Mouse (Mus musculus): Measurements from ENCODE around the gene Mreg.
A peak's percentile ranks its signal among the peaks of the same experiment; 100 is the strongest.
"Not testable (repeated sequence)": the region's sequence is repeated elsewhere in the genome, so short reads cannot be mapped to it uniquely, and the experiment has no call there.

Gene Mreg

DNA sequence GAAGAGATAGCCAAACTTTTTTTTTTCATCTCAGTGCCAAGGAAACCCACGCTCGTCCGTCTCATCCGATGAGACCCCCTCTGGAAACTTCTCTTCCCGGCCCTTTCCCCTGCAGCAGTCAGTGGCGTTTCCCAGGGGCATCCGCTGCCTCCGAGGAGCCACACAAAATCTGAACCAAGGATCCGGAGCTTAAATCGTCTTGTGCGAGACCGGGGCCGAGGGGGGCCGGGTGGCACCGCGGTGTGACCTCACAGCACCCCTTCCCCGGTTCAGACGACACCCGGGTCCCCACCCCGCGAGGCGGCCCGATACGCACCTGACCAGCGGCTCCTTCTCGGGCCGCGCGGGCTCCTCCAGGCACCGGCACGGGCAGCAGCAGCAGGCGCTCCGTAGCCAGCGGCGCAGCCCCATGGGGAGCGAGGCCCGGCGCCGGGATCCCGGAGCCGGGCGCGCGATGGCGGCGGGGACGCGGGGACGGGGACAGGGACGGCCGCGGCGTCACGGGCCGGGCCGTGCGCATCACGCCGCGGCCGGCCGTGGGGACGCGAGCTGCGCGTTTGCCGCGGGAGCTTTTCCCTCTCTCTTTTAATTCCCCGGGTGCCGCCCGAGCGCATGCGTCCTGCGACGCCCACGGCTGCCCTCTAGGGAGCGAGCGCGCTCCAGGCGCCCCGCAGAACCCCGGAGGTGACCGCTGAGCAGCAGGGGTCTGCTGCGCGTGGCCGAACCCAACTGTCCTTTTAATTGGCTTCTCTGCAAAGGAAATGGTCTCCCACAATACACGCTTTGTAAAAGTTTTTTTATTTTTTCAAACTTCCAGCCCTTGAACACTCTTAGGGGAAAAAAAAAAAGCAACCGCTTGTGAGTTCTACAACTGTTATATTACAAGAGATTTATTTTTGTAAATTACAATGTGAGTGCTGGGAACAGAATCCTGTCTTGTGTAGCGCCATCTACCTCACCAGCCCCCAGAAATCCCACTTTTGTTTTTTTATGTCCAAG lies at the start of gene Mreg:
Gene Mreg (minus strand): TSS at position 607 of the 999 bp plus-strand sequence.
- peak; percentile 43 for DNase-seq (ENCODE audit: low spot score)

DNA sequence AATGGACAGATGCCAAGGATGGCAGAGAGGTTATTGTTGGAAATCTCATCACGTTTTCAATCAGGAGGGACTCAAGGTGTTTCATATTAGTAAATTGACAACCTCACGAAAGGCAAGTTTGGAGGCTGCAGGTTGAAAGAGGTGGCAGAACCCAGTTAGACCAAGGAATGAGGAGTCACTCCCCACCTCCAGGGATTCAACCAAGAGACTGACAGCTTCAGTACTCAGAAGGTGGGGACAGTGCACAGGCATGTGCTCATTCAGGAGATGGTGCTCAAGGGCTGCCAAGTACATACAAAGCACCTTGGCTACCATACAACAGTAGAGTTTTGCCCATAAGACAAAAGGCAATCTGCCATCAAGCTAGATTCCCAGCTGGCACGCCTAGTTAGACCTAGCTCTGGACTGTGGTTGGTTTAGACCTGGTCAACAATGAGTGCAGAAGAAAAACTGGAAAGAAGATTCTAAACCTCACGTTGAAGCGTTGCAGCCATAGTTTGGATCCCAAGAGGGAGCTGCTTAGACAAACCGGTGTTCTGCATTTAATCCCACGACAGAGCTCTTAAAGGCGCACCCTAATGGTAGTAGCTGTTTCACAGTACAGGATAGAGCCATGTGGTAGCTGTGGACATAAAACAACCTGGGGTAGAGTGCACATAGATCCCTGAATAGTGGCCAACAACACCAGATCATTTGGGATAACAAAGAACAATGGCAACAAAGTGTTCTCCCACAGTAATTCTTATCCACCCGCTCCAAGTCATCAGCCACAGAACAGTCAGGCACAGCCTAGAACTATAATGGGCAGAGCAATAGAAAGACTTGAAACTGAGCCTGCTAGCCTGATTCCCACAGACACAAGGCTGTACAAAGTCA lies 44.5 kb upstream of the Mreg start:
- DNase-seq (ENCODE audit: low spot score): no peak

DNA sequence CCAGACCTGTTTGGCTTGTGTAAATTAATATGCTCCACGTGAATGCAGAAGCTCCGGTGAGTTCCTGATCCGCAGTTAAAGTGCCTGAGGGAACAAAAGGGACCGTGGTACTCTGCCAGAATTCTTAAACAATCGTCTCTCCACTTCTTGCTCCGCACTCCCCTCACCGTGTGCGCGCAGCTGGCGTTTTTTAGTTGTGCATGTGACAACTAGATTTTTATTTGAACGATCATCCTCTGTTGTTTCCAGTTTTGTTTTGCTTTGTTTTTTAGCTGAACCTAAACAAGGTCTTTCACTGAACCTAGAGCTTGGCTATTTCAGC lies 43.7 kb upstream of the Mreg start:
- DNase-seq (ENCODE audit: low spot score): no peak

DNA sequence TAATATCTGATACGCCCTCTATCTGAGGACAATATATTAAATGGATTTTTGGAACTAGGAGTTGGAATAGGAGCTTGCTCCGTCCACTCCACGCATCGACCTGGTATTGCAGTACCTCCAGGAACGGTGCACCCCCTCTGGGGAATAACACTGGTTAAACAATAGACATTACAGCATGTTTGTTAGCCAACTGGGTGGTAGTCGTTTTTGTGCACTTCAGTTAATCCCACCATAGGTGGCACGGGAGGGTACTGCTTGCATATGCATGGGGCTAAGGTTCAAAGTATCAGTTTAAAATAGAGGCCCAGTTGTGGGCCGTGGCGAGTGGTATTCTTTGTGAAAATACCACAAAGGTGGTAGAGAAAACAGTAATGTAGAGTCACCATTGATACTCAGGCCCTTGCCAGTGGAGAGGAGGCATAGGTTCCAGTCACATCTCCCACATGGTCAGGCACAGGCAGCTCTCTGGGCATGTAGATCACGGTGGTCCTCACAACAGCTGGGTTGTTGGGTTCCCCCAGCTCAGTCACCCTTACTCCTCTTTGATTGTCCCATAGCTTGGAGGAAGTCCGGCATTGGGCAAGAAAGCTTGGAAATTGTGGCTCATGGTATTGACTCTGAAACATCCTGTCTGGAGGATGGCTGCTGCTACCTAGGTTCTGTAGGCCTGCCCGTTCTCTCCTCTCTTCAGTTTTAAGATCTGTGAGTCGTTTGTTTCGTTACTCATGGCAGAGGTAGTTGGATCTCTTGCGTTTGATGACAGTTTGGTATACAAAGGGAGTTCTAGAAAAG lies 43.2 kb upstream of the Mreg start:
- DNase-seq (ENCODE audit: low spot score): peak; percentile 61

DNA sequence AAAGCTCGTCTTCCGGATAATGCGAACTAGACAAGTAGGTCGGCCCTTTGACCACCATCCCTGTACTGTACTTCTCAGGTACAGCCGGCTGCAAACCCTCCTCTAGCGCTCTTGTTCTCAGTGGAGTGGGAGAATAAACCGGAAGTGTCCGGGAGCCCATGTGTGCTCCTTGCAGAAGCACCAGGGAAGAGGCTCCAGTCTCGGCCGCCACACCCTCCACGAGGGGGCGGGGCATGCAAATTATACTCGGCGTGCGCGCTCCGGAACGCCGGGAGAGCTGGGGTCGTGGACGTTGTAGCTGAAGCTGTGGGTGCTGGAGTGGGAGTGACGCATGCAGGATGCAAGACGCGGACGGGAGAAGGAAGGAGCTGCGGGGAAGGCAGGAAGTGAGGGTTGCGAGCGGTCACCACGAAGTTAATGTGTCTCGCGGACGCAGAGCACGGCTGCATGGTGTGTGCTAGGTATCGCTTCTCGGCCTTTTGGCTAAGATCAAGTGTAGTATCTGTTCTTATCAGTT lies 42.5 kb upstream of the Mreg start:
- peak; percentile 88 for DNase-seq (ENCODE audit: low spot score)

DNA sequence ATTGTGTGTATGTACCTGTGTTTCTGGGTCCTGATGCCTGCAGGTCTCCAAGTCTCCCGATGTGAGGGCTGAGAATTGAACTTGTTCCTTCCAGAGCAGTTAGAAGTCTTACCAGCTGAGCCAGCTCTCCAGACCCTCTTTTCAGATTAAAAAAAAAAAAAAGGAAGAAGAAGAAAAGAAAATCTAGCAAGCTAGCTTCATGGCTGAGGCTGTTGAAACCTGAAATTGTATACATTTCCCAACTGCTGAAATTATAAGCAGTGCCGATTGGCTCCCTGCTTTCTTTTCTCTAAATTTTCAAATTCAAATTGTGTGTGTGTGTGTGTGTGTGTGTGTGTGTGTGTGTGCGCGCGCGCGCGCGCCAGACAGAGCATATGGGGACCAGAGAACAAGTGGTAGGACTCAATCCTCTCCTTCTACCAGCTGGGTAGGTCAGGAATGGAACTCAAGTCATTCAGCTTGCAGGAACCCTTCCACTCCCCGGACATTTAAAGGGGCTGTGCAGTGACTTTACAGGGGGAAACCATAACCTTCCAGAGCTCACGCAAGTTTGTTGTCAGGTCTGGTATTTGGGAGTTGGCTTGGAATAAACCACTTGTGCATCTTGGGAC lies 41.9 kb upstream of the Mreg start:
- DNase-seq (ENCODE audit: low spot score): no peak

DNA sequence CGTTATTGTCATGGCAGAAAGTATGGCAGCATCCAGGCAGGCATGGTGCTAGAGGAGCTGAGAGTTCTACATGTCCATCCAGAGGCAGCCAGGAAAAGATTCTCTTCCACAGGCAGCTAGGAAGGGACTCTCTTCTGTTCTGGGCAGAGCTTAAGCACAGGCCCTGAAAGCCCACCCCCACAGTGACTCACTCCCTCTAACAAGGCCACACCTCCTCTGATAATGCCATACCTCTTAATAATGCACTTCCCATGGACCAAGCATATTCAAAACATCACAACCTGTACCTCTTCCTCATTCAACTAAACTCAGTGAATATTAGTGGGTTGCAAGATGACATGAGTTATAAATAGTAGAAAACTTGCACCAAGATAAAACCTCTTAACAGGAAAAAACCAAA lies 39.7 kb upstream of the Mreg start:
- DNase-seq (ENCODE audit: low spot score): no peak

DNA sequence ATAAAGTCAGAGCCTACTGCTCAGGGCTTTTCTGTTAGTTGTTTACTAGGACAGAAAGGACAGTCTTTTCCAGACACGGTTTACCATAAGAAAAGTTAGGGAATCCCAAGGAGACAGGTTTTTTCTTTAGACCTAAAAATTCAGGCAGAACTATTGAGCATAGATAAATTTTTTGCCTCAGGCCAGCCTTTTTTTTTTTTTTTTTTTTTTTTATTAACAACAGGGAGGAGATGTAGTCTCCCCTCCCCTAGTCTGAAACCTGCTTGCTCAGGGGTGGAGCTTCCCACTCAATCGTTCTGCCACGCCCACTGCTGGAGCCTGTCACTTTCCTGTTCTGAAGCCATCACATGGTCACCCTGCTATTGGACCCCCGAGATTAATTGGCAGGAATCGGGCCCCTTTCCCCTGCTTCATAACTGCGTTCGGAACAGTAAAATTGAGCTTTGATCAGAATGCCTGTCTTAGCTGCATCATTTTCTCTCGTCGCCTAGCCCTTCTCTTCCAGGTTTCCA lies 36.2 kb upstream of the Mreg start:
- not testable (repeated sequence) for DNase-seq (ENCODE audit: low spot score)

DNA sequence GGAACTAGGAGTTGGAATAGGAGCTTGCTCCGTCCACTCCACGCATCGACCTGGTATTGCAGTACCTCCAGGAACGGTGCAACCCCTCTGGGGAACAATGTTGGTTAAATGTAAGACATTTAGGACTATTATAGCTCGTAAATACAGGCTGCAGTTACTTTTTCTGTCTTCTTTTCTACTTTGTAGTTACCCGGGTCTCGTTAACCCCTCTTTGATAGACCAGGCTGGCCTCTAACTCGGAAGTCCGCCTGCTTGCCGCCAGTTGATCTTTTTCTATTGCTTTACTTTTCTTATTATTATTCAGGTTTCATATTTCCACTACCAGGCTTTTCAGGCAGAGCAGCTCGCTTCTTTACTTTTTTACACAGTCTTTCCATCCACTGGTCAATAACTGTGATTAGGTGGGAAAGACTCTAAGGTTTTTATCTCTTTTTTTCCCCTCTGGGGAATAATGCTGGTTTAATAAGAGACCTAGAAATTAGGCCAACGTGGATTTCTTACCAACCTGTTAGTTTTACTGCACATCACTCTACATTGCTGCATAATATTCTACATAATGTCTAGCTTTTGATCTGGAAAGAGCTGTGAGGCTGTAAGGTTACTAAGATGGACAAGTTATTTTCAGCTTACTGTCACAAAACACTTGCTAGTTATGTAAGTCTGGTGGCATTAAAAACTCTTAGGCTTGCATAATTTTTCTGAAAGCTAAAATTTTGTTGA lies 32.4 kb upstream of the Mreg start:
- DNase-seq (ENCODE audit: low spot score): no peak

DNA sequence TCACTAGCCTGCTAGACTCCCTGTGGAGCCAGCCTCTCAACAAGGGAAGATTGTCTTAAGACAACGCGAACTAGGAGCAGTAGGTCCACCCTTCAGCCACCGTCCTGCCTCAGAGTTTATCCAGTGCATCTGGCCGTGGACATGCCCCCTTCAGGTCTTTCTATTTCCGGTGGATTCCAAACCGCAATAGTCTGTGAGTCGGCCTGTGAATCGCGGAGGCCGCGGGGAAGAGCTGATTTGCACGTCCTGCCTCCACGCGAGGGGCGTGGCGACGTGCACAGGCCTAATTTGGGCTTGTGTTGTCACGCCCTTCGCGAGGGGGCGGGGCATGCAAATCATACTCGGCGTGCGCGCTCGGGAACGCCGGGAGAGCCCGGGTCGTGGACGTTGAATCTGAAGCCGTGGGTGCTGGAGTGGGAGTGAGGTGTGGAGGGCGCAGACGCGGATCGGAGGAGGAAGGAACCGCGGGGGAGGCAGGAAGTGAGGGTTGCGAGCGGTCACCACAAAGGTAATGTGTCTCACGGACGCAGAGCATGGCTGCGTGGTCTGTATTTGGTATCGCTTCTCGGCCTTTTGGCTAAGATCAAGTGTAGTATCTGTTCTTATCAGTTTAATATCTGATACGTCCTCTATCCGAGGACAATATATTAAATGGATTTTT lies 31.7 kb upstream of the Mreg start:
- DNase-seq (ENCODE audit: low spot score): peak; percentile 93

DNA sequence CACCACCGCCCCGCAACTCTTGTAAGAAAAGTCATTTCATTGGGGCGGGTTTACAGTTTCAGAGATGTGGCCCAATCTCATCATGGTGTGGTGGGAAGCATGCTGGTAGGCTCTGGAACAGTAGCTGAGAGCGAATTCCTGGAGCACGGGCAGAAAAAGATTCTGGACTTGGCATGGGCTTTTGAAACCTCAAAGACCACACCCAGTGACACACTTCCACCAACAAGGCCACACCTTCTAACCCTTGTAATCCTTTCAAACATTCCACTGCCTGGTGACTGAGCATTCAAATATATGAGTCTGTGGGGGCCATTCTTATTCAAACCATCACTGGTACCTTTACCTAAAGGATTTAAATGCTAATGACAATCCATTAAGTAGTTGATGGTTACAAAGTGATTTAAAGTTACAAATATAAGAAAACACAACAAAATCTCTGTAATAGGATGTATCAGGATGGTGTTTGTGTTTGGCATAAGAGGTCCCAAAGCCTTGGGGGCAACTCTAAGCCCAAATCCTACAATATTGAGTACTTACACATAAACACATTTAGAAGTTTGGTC lies 30.6 kb upstream of the Mreg start:
- no peak for DNase-seq (ENCODE audit: low spot score)

DNA sequence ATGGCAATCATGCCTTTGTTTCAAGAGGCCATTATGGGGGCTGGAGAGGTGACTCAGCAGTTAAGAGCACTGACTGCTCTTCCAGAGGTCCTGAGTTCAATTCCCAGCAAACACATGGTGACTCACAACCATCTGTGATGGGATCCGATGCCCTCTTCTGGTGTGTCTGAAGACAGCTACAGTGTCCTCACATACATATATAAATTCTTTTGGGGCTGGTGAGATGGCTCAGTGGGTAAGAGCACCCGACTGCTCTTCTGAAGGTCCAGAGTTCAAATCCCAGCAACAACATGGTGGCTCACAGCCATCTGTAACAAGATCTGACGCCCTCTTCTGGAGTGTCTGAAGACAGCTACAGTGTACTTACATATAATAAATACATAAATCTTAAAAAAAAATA lies 27.0 kb upstream of the Mreg start:
- not testable (repeated sequence) for DNase-seq (ENCODE audit: low spot score)

DNA sequence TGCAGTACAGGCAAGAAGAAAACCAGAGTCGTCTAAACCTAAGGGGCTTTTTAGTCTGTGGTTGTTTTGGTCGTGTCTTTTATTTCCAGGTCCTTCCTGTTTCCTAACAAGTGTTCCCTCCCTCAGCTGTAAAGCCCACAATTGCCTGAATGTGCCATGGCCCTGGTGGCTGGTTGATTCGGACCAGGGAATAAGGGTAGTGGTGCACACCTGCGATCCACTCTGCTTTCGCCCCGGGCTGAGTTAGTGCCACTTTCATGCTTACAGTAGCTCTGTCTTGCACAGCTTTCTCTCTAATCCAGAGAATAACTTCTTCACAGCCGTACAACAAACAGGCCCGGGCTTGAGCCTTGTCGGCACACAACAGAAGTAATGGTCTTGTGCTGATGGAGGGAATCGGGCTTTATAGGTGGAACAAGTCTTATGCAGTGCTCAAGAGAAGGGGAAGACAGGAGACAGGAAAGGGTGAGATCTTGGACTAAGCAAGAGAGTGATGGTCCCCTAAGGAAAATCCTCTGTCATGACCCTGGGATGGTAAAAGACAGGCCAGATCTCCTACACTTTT lies 26.0 kb upstream of the Mreg start:
- DNase-seq (ENCODE audit: low spot score): no peak

DNA sequence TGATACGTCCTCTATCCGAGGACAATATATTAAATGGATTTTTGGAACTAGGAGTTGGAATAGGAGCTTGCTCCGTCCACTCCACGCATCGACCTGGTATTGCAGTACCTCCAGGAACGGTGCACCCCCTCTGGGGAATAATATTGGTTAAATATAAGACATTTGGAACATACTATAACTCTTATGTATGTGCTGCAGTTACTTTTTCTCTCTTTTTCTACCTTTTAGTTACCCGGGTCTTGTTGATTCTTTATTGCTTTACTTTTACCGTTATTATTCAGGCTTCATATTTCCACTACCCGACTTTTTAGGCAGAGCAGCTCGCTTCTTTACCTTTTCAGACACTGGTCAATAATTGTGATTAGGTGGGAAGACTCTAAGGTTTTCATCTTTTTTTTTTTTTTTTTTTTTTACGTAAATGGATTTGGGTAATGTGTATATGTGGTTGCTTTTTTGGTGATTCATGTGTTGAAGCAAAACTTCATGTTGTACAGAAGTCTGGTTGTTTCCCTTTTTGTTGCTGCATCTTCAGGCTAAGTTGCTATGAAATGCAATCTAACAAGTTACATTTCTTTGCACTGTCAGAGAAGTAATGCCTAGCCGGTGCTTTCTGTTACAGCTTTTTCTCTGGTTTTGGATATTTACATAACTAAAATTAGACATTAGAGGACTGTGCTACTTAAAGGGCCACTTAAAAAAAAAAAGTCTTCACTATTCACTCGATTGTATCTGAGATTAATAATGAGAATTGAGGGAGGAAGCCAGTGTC lies 25.1 kb upstream of the Mreg start:
- no peak for DNase-seq (ENCODE audit: low spot score)

DNA sequence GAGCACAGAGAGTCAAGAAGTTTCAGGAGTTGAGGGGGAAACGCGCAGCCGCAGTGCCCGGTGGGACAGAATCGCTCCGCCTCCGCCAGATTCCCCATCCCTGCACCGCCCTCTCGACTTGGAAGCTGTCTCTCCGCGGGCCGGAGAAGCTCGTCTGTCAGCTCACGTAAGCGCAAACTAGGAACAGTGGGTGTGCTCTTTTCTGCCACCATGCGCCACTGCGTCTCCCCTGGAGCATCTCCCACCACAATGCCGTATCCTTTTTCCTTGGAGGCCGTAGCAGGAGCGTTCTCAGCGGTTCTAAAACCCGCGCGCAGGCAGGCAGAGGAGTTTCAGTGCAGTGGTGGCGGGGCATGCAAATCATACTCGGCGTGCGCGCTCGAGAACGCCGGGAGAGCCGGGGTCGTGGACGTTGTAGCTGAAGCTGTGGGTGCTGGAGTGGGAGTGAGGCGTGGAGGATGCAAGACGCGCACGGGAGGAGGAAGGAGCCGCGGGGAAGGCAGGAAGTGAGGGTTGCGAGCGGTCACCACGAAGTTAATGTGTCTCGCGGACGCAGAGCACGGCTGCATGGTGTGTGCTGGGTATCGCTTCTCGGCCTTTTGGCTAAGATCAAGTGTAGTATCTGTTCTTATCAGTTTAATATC lies 24.4 kb upstream of the Mreg start:
- DNase-seq (ENCODE audit: low spot score): peak; percentile 73

DNA sequence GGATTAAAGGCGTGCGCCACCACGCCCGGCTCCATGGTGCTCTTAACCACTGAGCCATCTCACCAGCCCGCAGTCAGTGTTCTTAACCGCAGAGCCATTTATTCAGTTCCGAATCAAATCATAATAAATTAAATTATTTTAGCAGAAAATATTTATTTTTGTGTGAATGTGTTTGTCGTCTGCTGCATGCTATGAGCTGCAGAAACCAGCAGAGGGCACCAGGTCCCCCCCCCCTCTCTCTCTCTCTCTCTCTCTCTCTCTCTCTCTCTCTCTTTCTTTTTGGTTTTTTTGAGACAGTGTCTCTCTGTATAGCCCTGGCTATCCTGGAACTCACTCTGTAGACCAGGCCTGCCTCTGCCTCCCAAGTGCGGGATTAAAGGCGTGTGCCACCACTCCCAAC lies 20.5 kb upstream of the Mreg start:
- DNase-seq (ENCODE audit: low spot score): not testable (repeated sequence)

DNA sequence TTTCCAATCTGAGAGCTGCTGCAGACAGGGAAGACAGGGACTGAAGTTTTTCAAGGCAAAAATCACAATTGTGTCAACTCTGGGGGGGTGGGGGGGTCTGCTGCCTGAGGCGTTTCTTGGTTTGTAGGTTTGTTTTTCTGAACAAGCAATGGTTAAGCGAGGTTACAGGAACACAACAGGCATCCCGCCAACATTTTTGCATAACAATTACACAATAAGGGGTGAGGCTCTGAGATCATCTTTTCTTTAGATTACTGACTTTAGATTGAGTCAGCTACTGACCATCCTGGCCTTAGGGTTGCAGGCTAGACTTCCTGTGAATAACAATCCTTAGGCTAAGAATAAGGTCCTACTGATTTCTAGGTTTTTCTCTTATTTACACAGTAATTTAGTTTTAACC lies 16.9 kb upstream of the Mreg start:
- no peak for DNase-seq (ENCODE audit: low spot score)

DNA sequence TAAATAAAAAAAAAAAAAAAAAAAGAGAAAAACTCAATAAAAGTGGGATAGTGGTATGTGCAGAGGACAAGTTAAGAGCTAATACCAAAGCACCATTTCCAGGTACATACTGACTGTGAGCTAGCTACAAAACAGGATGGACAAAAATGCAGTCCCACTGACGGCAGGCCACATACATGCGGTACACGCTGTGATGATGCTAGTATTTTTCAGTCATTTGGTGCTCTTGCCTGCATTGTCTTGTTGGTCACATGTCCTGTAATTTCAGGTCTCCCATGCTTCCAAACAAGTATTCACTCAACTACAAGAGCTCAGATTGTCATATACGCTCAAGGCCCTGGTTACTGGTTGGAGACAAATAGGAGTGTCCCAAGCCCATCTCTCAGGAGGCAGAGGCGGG lies 15.4 kb upstream of the Mreg start:
- DNase-seq (ENCODE audit: low spot score): no peak

Measured in ovary, adult 18-20 months (tissue).